Mouse (Mus musculus) megakaryocyte progenitor cell, adult 5-6 weeks (primary cell): ENCODE results near the gene Nsun2. TPM values are rescaled to one million over a fixed set of nuclear protein-coding genes. Genes with fewer than 3 reads are reported as not detected.

Source experiments
- ATAC-seq: replicated peaks from 2 replicates; pipeline ENCODE4 v1.8.0; 2016; ENCODE audit warnings: mild to moderate bottlenecking, moderate TSS enrichment, inconsistent platforms; ENCODE audit not compliant: poor library complexity
- total RNA-seq, 2 experiments: library from RNA; stranded (forward) in 1 of 2; stranded (reverse) in 1 of 2; fragments of 157-497, 149-512 nt in 1 of 2; fragments of 200-1000 nt in 1 of 2; gene quantifications; 2 replicates each; pipeline versions ENCODE4 v1.2.3 to v1.2.4; 2015 to 2017

The Nsun2 gene
- total RNA-seq, 2 experiments from 2014 or later = 121 to 197 TPM

DNA sequence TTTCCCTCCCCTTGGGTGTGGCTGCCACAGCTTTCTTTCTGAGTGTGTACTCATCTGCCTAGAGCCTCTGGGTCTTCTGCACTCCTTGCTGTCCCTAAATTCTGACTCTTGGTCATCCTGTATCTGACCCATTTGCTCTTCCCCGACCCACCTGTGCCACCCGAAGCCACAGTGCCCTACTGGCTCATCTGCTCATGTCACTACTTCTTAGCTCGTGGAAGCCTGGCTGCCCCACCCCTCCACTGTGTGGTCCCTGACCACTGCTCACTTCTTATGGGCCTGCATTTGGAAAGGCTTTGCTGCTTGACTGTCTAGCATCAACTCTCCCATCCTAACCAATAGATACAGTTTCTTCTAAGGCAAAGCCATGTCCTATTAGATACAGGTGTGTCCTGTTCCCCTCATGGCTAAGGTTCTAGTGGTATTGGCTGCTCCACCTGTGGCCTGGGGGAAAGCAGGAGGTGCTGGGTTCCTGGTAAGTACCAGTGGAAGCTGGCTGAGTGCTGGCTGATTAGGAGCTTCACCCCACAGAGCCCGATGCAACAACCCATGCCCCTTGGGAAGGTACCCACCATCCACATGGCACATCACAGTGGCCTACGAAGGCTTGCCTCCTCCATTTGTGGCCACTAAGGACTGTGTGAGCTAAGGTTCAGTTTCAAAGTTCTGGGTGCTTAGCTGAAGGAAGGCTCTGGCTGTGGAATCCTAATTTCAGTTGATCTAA is 139.8 kb downstream of the Nsun2 start:
- no peak for ATAC-seq

DNA sequence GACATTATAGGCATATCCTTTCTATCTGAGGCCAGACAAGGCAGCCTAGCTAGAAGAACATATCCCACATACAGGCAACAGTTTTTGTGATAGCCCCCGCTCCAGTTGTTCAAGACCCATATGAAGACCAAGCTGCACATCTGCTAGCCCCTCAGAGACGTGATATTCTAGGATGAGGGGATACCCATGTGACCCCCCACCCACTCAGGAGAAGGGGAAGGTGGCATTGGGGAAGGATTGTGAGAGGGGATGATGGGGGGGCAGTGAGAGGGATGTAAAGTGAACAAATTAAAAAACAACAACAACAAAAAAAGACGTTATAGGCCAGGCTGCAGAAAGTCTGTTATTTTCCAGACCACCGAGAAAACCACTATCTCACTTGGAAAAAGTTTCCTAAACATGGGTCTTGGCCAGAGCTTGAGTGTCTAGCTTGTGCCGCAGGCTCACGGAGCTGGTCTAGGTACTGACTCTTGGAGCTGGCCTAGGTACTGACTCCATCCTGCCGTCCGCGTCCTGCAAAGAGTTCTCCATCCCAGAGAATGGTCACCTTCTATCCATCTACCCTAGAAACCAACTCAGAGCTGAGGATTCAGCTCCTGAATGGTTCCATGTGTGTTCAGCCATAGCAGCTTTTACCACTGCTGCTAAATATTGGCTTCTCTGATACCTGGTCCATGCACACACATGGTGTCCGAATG is 140.5 kb downstream of the Nsun2 start:
- ATAC-seq = no peak

Other genes with a start within 250 kb of the Nsun2 start
- 10.8 and 11.2 TPM in 2 replicates for gene Tent4a, start 871 bp downstream of the Nsun2 start, total RNA-seq (2015)
- 10.5 and 10.6 TPM in 2 replicates for gene Tent4a, start 871 bp downstream of the Nsun2 start, total RNA-seq (2017)
- gene Srd5a1, start 77.7 kb downstream of the Nsun2 start, total RNA-seq (2015) = 4.5 and 7.7 TPM in 2 replicates
- gene Srd5a1, start 77.7 kb downstream of the Nsun2 start, total RNA-seq (2017) = 2.4 and 4.5 TPM in 2 replicates
- not detected in 2 replicates for gene Ube2ql1, start 206.1 kb downstream of the Nsun2 start, total RNA-seq (2015)
- not detected in 2 replicates for gene Ube2ql1, start 206.1 kb downstream of the Nsun2 start, total RNA-seq (2017)